Mouse (Mus musculus) embryonic facial prominence, embryonic 11.5 days (tissue): Measurements from ENCODE around the gene Tex19.2. TPM values are rescaled to one million over a fixed set of nuclear protein-coding genes. Genes with fewer than 3 reads are reported as not detected.

ENCODE experiments used
- ATAC-seq: fragments of 200-750 bp; cut with Nextera tagmentation; replicated peaks from 2 replicates; pipeline ENCODE4 v1.8.0; 2017; ENCODE audit warnings: low read depth; ENCODE audit not compliant: insufficient number of reproducible peaks, low FRiP score, low TSS enrichment
- DNase-seq: peaks from one replicate; pipeline ENCODE4 v3.0.0-alpha.2; 2015; ENCODE audit warnings: low spot score
- H3K27ac ChIP-seq: fragments of 300-500 bp; sonication (generic); replicated peaks from 2 replicates; pipeline ENCODE4 v1.5.1; 2014; ENCODE audit warnings: mild to moderate bottlenecking, low read depth, low read length, control low read depth
- H3K27me3 ChIP-seq: fragments of 300-500 bp; sonication (generic); 2 replicates; pipeline ENCODE4 v1.6.1; 2014; ENCODE audit warnings: mild to moderate bottlenecking, low read length, moderate library complexity, mixed read lengths; ENCODE audit not compliant: control insufficient read depth, insufficient read depth
- H3K36me3 ChIP-seq: fragments of 300-500 bp; sonication (generic); replicated peaks from 2 replicates; pipeline ENCODE4 v1.6.1; 2014; ENCODE audit warnings: low read depth, mild to moderate bottlenecking, low read length, moderate library complexity, mixed read lengths; ENCODE audit not compliant: control insufficient read depth, insufficient read depth
- H3K4me1 ChIP-seq: fragments of 300-500 bp; sonication (generic); 2 replicates; pipeline ENCODE4 v1.6.1; 2014; ENCODE audit warnings: low read length, mixed read lengths; ENCODE audit not compliant: control insufficient read depth, insufficient read depth
- H3K4me2 ChIP-seq: fragments of 300-500 bp; sonication (generic); 2 replicates; pipeline ENCODE4 v1.6.1; 2014; ENCODE audit warnings: low read depth, mild to moderate bottlenecking, control low read depth, low read length, moderate library complexity
- H3K4me3 ChIP-seq: fragments of 300-500 bp; sonication (generic); 2 replicates; pipeline ENCODE4 v1.5.1; 2014; ENCODE audit warnings: low read depth, low read length, control low read depth
- H3K9ac ChIP-seq: fragments of 300-500 bp; sonication (generic); replicated peaks from 2 replicates; pipeline ENCODE4 v1.6.1; 2014; ENCODE audit warnings: mild to moderate bottlenecking, control low read depth, low read length
- H3K9me3 ChIP-seq: fragments of 300-500 bp; sonication (generic); replicated peaks from 2 replicates; pipeline ENCODE4 v1.6.1; 2016; ENCODE audit warnings: mild to moderate bottlenecking, low read length, inconsistent platforms, mixed read lengths; ENCODE audit not compliant: control insufficient read depth
- WGBS: fragments of 180-500 bp; shearing (Covaris S2); extraction: QIAGEN DNeasy Blood & Tissue Kit; methylation state at CpG from one replicate; pipeline ENCODE4 v1.1.7; 2014; 5-methylcytosine and 5-hydroxymethylcytosine counted together
- polyA plus RNA-seq: library from polyadenylated mRNA; unstranded; fragments of >200 nt; fragmentation: Nextera tagmentation; extraction: Ambion mirVana; gene quantifications from 2 replicates; pipeline ENCODE4 v1.2.1, GENCODE M21; 2014

Gene Tex19.2
- polyA plus RNA-seq, 1 experiment from 2014 or later = not detected

DNA sequence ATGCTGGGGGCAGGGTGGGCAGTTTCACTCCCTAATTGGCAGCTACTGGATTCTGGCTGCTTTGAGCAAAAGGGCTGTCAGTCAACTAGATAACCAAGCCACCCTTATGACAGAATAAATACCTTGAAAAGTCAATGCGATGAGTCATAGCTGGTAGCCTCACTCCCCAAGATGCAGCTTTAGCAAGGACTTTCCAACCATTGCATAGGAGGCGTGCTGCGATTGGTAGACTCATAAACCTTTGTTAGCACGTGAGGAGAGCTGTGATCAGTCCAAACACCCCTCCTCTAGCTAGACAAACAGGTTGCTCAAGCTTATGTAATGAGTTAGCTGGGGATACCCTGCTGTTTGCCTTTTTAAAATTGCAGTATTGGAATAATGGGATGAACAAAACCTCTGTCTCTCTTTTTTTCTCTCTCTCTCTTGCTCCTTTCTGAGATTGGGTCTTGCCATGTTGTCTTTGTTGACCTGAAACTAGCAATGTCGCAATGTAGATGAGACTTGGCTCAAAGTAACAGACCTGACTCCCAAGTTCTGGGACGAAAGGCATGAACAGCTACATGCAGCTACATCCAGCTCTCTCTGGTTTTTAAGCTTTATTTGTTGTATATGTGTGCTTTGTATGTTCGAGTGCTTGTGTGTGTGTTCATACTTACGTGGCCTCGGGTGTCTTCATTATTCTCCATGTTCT is 25.0 kb upstream of the Tex19.2 start:
- 80% methylated on average over 9 of the region's 9 CpGs for WGBS
- no peak overlapping the region for H3K4me3 ChIP-seq
- no peaks in the 10 kb centered on the region for H3K36me3 ChIP-seq
- no peak overlapping the region for H3K4me2 ChIP-seq
- DNase-seq = no peak
- no peak overlapping the region for H3K9ac ChIP-seq
- H3K4me1 ChIP-seq = no peaks in the 10 kb centered on the region
- H3K9me3 ChIP-seq = no peaks in the 10 kb centered on the region
- no peak for ATAC-seq
- no peaks in the 10 kb centered on the region for H3K27me3 ChIP-seq
- H3K27ac ChIP-seq = no peak overlapping the region

DNA sequence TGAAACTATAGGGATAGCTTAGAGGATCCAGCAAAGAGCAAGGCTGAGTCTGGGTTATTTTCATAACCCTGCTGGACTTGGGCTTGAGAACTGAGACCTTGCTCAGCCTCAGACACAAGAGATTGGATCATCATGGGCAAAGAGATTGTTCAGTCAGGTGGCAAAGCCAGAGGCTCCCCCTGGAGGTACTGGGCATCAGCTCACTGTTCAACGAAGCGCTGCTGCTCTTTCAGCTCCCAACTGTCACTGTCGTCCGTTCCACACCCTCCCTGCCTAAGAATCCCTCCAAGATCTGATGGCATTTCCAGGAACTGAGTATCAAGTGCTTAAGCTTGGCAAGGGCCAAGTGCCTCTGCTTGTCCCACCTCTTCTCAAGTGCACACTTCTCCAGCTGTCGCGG is 20.3 kb upstream of the Tex19.2 start:
- Histone ChIP-seq H3K9me3 (no peaks in the 10 kb centered on the region), H3K4me1 (no peaks in the 10 kb centered on the region), H3K27ac (no peak overlapping the region), H3K4me2 (no peak overlapping the region), H3K36me3 (no peaks in the 10 kb centered on the region), H3K9ac (no peak overlapping the region), H3K4me3 (no peak overlapping the region), H3K27me3 (no peaks in the 10 kb centered on the region)
- no peak for ATAC-seq
- WGBS = 49% methylated on average over 6 of the region's 6 CpGs
- no peak for DNase-seq

DNA sequence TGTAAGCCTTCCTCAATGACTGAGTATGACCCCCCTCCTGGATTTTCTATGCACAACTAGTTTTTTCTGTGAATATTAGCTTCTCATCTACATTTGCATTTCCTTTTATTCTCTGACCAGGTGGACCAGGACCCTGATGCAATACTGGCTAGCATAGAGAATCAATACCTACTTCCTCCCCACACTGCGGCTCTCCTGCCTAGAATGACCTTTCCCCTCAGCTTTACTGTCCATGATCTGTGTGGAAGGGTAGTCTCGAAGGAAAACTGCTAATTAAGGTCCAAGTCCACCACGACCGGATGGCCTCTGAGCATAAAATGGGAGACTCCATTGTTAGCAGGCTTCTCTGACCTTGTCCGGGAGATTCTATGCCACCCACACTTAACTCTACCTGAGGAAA is 19.2 kb upstream of the Tex19.2 start:
- H3K36me3 ChIP-seq = no peaks in the 10 kb centered on the region
- WGBS = 85% methylated on average over 5 of the region's 5 CpGs
- no peak for ATAC-seq

GRCm38 (mm10) chr11:121134600-121134999 is 16.1 kb upstream of the Tex19.2 start:
- ATAC-seq (no peak), DNase-seq (no peak)
- H3K9ac ChIP-seq = no peak overlapping the region
- no peak overlapping the region for H3K27ac ChIP-seq
- no peaks in the 10 kb centered on the region for H3K27me3 ChIP-seq
- H3K9me3 ChIP-seq = no peaks in the 10 kb centered on the region
- no peaks in the 10 kb centered on the region for H3K36me3 ChIP-seq
- H3K4me1 ChIP-seq = no peaks in the 10 kb centered on the region
- WGBS = 71% methylated on average over 1 of the region's 1 CpGs
- no peak overlapping the region for H3K4me3 ChIP-seq
- no peak overlapping the region for H3K4me2 ChIP-seq

More for the DNA sequence above, 19.2 kb upstream of the Tex19.2 start:
- DNase-seq = no peak
- Histone ChIP-seq H3K4me1 (no peaks in the 10 kb centered on the region), H3K4me2 (no peak overlapping the region), H3K4me3 (no peak overlapping the region), H3K27me3 (no peaks in the 10 kb centered on the region), H3K27ac (no peak overlapping the region), H3K9ac (no peak overlapping the region), H3K9me3 (no peaks in the 10 kb centered on the region)

DNA sequence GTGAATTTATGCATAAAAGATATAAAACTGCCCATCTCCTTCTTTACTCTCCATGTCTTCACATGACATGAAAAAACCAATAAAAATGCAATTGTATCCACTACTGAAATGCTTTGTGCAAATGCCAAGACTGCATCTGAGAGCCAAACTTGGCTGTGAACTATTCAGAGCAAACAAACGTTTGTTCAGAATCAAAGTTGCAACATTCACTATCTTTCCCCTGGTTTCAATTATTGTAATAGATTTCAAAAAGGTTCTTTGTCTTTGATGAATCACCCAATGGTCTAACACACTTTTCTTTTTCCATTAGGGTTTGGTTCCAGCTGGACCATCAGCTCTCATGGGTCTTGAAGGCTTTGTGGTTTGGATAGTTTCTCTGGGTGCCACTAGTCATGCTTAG is 11.1 kb upstream of the Tex19.2 start:
- Histone ChIP-seq H3K27ac (no peak overlapping the region), H3K4me3 (no peak overlapping the region), H3K4me1 (no peaks in the 10 kb centered on the region), H3K9me3 (no peaks in the 10 kb centered on the region), H3K36me3 (no peaks in the 10 kb centered on the region), H3K27me3 (no peaks in the 10 kb centered on the region), H3K4me2 (no peak overlapping the region), H3K9ac (no peak overlapping the region)
- WGBS = 62% methylated on average over 1 of the region's 1 CpGs
- DNase-seq = no peak
- ATAC-seq = no peak

GRCm38 (mm10) chr11:121127441-121127840 is 9.0 kb upstream of the Tex19.2 start:
- 85% methylated on average over 3 of the region's 3 CpGs for WGBS
- H3K4me3 ChIP-seq = no peak overlapping the region

GRCm38 (mm10) chr11:121126395-121126794 is 7.9 kb upstream of the Tex19.2 start:
- H3K4me3 ChIP-seq = no peak overlapping the region
- peak; percentile 21 for DNase-seq

More at GRCm38 (mm10) chr11:121127441-121127840, 9.0 kb upstream of the Tex19.2 start:
- H3K4me1 ChIP-seq = no peaks in the 10 kb centered on the region
- no peaks in the 10 kb centered on the region for H3K9me3 ChIP-seq
- H3K27me3 ChIP-seq = no peaks in the 10 kb centered on the region
- no peak overlapping the region for H3K27ac ChIP-seq
- ATAC-seq (no peak), DNase-seq (no peak)
- H3K36me3 ChIP-seq = no peaks in the 10 kb centered on the region
- H3K9ac ChIP-seq = no peak overlapping the region
- H3K4me2 ChIP-seq = no peak overlapping the region

DNA sequence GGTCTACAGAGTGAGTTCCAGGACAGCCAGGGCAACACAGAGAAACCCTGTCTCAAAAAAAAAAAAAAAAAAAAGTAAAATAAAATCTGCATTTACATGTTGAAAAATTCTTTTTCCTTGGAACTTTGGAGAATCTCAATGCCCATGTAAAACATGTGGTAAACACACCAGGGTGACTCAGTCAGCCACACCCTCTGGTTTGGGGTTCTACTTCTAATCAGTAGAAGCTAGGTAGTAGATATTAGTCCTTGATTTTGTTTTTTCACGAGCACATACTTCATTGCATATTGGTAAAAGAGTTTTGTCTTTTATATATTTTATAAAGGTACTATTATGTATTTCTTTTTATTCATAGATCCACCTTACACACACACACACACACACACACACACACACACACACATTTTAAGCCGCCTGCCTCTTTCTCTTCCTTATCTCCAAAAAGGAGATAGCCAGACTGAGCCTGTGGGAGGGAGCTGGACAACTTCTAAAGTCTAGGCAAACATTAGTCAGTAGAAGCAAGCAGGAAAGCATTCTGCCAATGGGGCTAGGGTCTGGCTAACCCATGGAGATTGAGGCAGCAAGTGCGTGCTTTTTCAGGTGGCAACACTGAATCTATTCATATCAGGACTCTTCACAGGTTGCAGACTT is 7.2 kb upstream of the Tex19.2 start:
- DNase-seq (no peak), ATAC-seq (no peak)
- Histone ChIP-seq H3K27me3 (no peaks in the 10 kb centered on the region), H3K4me3 (no peak overlapping the region), H3K9me3 (no peaks in the 10 kb centered on the region), H3K36me3 (no peaks in the 10 kb centered on the region), H3K9ac (no peak overlapping the region), H3K4me2 (no peak overlapping the region), H3K27ac (no peak overlapping the region), H3K4me1 (no peaks in the 10 kb centered on the region)
- 89% methylated on average over 3 of the region's 3 CpGs for WGBS

More at GRCm38 (mm10) chr11:121126395-121126794, 7.9 kb upstream of the Tex19.2 start:
- no peaks in the 10 kb centered on the region for H3K9me3 ChIP-seq
- no peak for ATAC-seq
- no peak overlapping the region for H3K27ac ChIP-seq
- 66% methylated on average over 1 of the region's 1 CpGs for WGBS
- no peaks in the 10 kb centered on the region for H3K4me1 ChIP-seq
- H3K9ac ChIP-seq = no peak overlapping the region
- no peak overlapping the region for H3K4me2 ChIP-seq
- no peaks in the 10 kb centered on the region for H3K27me3 ChIP-seq
- no peaks in the 10 kb centered on the region for H3K36me3 ChIP-seq
